Mouse (Mus musculus): ENCODE results near the gene Shisal2b.

Shisal2b gene

GRCm38 (mm10) chr13:104816635-104817571, 46.8 kb downstream of the Shisal2b start, which contains the start of gene Cwc27:
Cwc27 (minus strand) TSS chr13:104817142.
- no peak for DNase-seq (ENCODE audit: extremely low read depth, low read depth, low spot score)

DNA sequence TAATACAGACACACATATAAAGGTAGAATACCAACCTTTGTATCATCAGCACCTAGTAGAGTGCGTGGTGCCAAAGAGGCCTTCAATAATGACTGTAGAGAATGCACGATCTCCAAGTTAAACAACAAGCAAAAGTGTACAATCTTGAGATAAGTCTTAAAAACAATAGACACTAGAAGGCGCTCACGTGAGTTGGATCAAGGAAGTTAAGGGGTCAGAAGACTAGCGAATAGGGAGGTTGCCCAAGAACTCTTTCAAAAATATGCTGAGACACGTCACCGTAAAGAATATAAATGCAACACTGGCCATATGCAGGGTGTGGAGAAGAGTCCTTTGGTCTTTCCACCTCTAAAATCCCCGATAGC, 47.4 kb downstream of the Shisal2b start:
- no peak for DNase-seq (ENCODE audit: extremely low read depth, low read depth, low spot score)

DNA sequence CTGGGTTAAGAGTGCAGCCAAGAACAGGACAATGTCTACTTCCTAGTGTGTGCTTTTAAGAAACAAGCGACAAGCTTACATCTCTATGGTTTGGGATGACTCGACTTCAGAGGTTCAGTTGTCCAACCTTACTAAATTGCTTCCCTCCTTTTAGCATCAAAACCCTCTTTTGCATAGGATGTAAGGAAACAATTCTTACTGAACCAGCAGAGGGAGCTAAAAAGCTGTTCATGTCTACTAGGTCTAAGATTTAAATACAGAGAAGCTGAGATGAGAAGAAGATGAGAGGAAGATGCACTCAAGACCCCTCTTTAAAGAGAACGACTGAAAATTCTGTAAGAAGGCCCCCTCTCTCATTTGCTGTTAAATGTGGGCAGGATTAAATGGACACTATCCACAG, 58.0 kb downstream of the Shisal2b start:
- no peak for DNase-seq (ENCODE audit: extremely low read depth, low read depth, low spot score)

DNA sequence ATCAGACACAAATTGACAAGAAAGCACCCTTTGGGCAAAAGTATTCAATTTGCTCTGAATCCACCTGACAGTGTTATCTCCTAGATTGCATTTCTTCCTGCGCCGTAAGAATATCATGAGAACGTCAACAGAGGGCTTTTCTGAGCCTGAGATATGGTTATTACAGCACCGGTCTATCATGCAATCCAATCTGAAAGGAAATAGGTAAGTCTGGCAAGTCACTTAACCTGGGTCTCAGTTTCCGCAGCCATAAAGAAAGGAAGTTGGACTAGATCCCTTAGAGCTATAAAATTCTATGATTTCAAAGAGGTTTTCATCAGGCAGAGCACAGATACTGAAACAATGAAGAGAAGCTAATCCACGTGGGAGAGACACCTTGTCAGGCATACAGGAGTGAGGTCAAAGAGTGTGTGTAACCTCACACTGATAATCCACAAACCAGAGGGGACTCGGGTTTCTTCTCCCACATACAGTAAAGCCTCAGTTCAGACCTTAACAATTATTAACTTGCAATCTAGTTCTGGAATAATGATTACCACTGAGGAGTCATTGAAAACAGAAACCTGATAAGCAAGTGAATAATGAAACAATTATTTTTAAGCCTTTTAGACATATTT, 64.0 kb downstream of the Shisal2b start:
- DNase-seq (ENCODE audit: extremely low read depth, low read depth, low spot score): no peak

DNA sequence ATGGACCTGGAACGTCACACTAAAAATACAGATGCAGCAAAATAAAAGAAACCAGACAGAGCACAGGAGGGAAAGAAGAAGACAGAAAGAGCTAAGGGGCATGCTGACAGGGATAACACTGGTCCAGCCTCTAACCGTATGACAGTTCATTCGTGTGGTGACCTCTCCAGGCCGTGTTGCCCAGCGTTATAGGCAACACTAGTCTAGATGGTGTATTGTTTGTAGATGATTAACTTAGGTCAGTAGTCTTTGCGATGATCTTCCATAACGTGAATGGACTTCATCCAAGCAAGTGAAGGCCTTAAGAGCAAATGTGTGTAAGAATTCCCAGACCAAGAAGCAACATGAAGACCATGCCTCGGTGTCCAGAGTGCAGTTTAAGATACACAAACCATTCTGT, 64.6 kb downstream of the Shisal2b start:
- DNase-seq (ENCODE audit: extremely low read depth, low read depth, low spot score): no peak
